Mouse (Mus musculus) stomach, embryonic 14.5 days (tissue): ENCODE results near the gene Klrg1. TPM values are rescaled to one million over a fixed set of nuclear protein-coding genes. Genes with fewer than 3 reads are reported as not detected.

ENCODE experiments used
- ATAC-seq: fragments of 200-750 bp; cut with Nextera tagmentation; 2 replicates; pipeline ENCODE4 v1.8.0; 2017; ENCODE audit warnings: low read depth, moderate TSS enrichment; ENCODE audit not compliant: insufficient number of reproducible peaks, insufficient read depth, low FRiP score
- H3K27ac ChIP-seq: fragments of 300-500 bp; sonication (generic); 2 replicates; pipeline ENCODE4 v1.5.1; 2014; ENCODE audit warnings: mild to moderate bottlenecking, low read length, moderate library complexity, mixed read lengths
- H3K27me3 ChIP-seq: fragments of 300-500 bp; sonication (generic); 2 replicates; pipeline ENCODE4 v1.6.1; 2014; ENCODE audit warnings: low read length, control low read depth, mixed read lengths; ENCODE audit not compliant: control insufficient read depth, insufficient read depth
- H3K36me3 ChIP-seq: fragments of 300-500 bp; sonication (generic); 2 replicates; pipeline ENCODE4 v1.6.1; 2014; ENCODE audit warnings: mild to moderate bottlenecking, control low read depth, low read length, moderate library complexity, mixed read lengths; ENCODE audit not compliant: control insufficient read depth, insufficient read depth
- H3K4me1 ChIP-seq: fragments of 300-500 bp; sonication (generic); 2 replicates; pipeline ENCODE4 v1.6.1; 2014; ENCODE audit warnings: low read length, control low read depth, mixed read lengths; ENCODE audit not compliant: control insufficient read depth, insufficient read depth
- H3K4me2 ChIP-seq: fragments of 300-500 bp; sonication (generic); replicated peaks from 2 replicates; pipeline ENCODE4 v1.6.1; 2014; ENCODE audit warnings: low read depth, low read length, control low read depth
- H3K4me3 ChIP-seq: fragments of 300-500 bp; sonication (generic); 2 replicates; pipeline ENCODE4 v1.5.1; 2014; ENCODE audit warnings: low read depth, low read length, control low read depth
- H3K9ac ChIP-seq: fragments of 300-500 bp; sonication (generic); replicated peaks from 2 replicates; pipeline ENCODE4 v1.6.1; 2014; ENCODE audit warnings: low read depth, mild to moderate bottlenecking, control low read depth, low read length, moderate library complexity, mixed read lengths
- H3K9me3 ChIP-seq: fragments of 300-500 bp; sonication (generic); 2 replicates; pipeline ENCODE4 v1.6.1; 2016; ENCODE audit warnings: low read depth, low read length, control low read depth; ENCODE audit not compliant: control insufficient read depth
- WGBS: fragments of 180-500 bp; shearing (Covaris S2); extraction: QIAGEN DNeasy Blood & Tissue Kit; methylation state at CpG from one replicate; pipeline ENCODE4 v1.1.7; 2014; 5-methylcytosine and 5-hydroxymethylcytosine counted together
- polyA plus RNA-seq: library from polyadenylated mRNA; unstranded; fragments of >200 nt; fragmentation: Nextera tagmentation; extraction: Ambion mirVana; gene quantifications from 2 replicates; pipeline ENCODE4 v1.2.1, GENCODE M21; 2014

Klrg1 gene
- polyA plus RNA-seq, 1 experiment from 2014 or later: not detected

- no peaks in the 10 kb centered on the region for H3K9me3 ChIP-seq
- H3K4me2 ChIP-seq: no peak overlapping the region
- H3K9ac ChIP-seq: no peak overlapping the region
- H3K27ac ChIP-seq: no peak overlapping the region
- H3K27me3 ChIP-seq: no peaks in the 10 kb centered on the region
- H3K36me3 ChIP-seq: no peaks in the 10 kb centered on the region
- H3K4me3 ChIP-seq: no peak overlapping the region
- 80% methylated on average over 12 of the region's 12 CpGs for WGBS
- ATAC-seq: no peak
- H3K4me1 ChIP-seq: peaks cover 4% of the 10 kb centered on the region; the same call in 1 of the 2 replicates
Observed at GRCm38 (mm10) chr6:122304790-122305555, 22.3 kb upstream of the Klrg1 start.

GRCm38 (mm10) chr6:122304355-122304754 lies 21.7 kb upstream of the Klrg1 start:
- Histone ChIP-seq H3K36me3 (no peaks in the 10 kb centered on the region), H3K4me1 (no peaks in the 10 kb centered on the region), H3K9ac (no peak overlapping the region), H3K4me2 (no peak overlapping the region), H3K9me3 (no peaks in the 10 kb centered on the region), H3K27me3 (no peaks in the 10 kb centered on the region), H3K4me3 (no peak overlapping the region), H3K27ac (no peak overlapping the region)
- WGBS: 33% methylated on average over 6 of the region's 6 CpGs
- no peak for ATAC-seq

- no peak for ATAC-seq
- H3K4me2 ChIP-seq: no peak overlapping the region
- H3K9me3 ChIP-seq: no peaks in the 10 kb centered on the region
- H3K4me3 ChIP-seq: no peak overlapping the region
- no peaks in the 10 kb centered on the region for H3K27me3 ChIP-seq
- H3K9ac ChIP-seq: no peak overlapping the region
- no peaks in the 10 kb centered on the region for H3K4me1 ChIP-seq
- WGBS: 71% methylated on average over 9 of the region's 9 CpGs
- H3K36me3 ChIP-seq: no peaks in the 10 kb centered on the region
- no peak overlapping the region for H3K27ac ChIP-seq
Observed at GRCm38 (mm10) chr6:122303526-122303925, 20.8 kb upstream of the Klrg1 start.

- Histone ChIP-seq H3K4me2 (no peak overlapping the region), H3K9me3 (no peaks in the 10 kb centered on the region), H3K27me3 (no peaks in the 10 kb centered on the region), H3K4me1 (no peaks in the 10 kb centered on the region), H3K4me3 (no peak overlapping the region), H3K36me3 (no peaks in the 10 kb centered on the region), H3K9ac (no peak overlapping the region), H3K27ac (no peak overlapping the region)
- WGBS: 75% methylated on average over 4 of the region's 4 CpGs
- ATAC-seq: no peak
Observed at GRCm38 (mm10) chr6:122302661-122303060, 20.0 kb upstream of the Klrg1 start.

- Histone ChIP-seq H3K36me3 (no peaks in the 10 kb centered on the region), H3K27me3 (no peaks in the 10 kb centered on the region), H3K4me2 (no peak overlapping the region), H3K9ac (no peak overlapping the region), H3K9me3 (no peaks in the 10 kb centered on the region), H3K27ac (no peak overlapping the region), H3K4me1 (no peaks in the 10 kb centered on the region), H3K4me3 (no peak overlapping the region)
- no peak for ATAC-seq
- 59% methylated on average over 1 of the region's 1 CpGs for WGBS
Observed at GRCm38 (mm10) chr6:122302121-122302520, 19.4 kb upstream of the Klrg1 start.

- H3K9me3 ChIP-seq: no peaks in the 10 kb centered on the region
- H3K27ac ChIP-seq: no peak overlapping the region
- no peaks in the 10 kb centered on the region for H3K4me1 ChIP-seq
- 51% methylated on average over 3 of the region's 3 CpGs for WGBS
- H3K27me3 ChIP-seq: no peaks in the 10 kb centered on the region
- H3K36me3 ChIP-seq: no peaks in the 10 kb centered on the region
- no peak overlapping the region for H3K4me2 ChIP-seq
- no peak for ATAC-seq
- H3K4me3 ChIP-seq: no peak overlapping the region
- H3K9ac ChIP-seq: no peak overlapping the region
Observed at GRCm38 (mm10) chr6:122299621-122300133, 17.0 kb upstream of the Klrg1 start.

GRCm38 (mm10) chr6:122298223-122298609 lies 15.5 kb upstream of the Klrg1 start:
- no peaks in the 10 kb centered on the region for H3K36me3 ChIP-seq
- 49% methylated on average over 4 of the region's 4 CpGs for WGBS
- no peak overlapping the region for H3K4me3 ChIP-seq
- no peaks in the 10 kb centered on the region for H3K27me3 ChIP-seq
- H3K4me1 ChIP-seq: no peaks in the 10 kb centered on the region
- H3K9ac ChIP-seq: no peak overlapping the region
- no peak for ATAC-seq
- H3K9me3 ChIP-seq: no peaks in the 10 kb centered on the region
- H3K4me2 ChIP-seq: no peak overlapping the region; the same call in 1 of the 2 replicates
- no peak overlapping the region for H3K27ac ChIP-seq

GRCm38 (mm10) chr6:122297279-122298222 lies 14.9 kb upstream of the Klrg1 start:
- peak overlapping the region; percentile 59; the same call in 1 of the 2 replicates for H3K27ac ChIP-seq
- ATAC-seq: peak; percentile 64; the same call in 1 of the 2 replicates
- peak overlapping the region; percentile 37 for H3K9ac ChIP-seq
- H3K4me2 ChIP-seq: peak overlapping the region; percentile 56
- no peaks in the 10 kb centered on the region for H3K4me1 ChIP-seq
- no peaks in the 10 kb centered on the region for H3K9me3 ChIP-seq
- H3K36me3 ChIP-seq: no peaks in the 10 kb centered on the region
- WGBS: 6% methylated on average over 25 of the region's 25 CpGs
- H3K4me3 ChIP-seq: peak overlapping the region; percentile 38
- H3K27me3 ChIP-seq: no peaks in the 10 kb centered on the region
